Mouse (Mus musculus): Measurements from ENCODE around the gene Adamtsl5. TPM values are rescaled to one million over a fixed set of nuclear protein-coding genes. Genes with fewer than 3 reads are reported as not detected.
"Not testable (repeated sequence)": the region's sequence is repeated elsewhere in the genome, so short reads cannot be mapped to it uniquely, and the experiment has no call there.

Gene Adamtsl5
- polyA plus RNA-seq, 1 experiment from 2014 or later = 1.1 TPM

- Histone ChIP-seq H3K4me2 (replicated peaks) (no peak overlapping the region), H3K9me3 (no peaks in the 10 kb centered on the region), H3K9ac (no peak overlapping the region), H3K36me3 (no peaks in the 10 kb centered on the region), H3K4me3 (no peak overlapping the region), H3K4me1 (peaks cover 24% of the 10 kb centered on the region), H3K27me3 (replicated peaks) (peaks cover 96% of the 10 kb centered on the region), H3K27ac (no peak overlapping the region)
- 67% methylated on average over 8 of the region's 8 CpGs for WGBS
- no peak for ATAC-seq (ENCODE audit: low FRiP score, low read depth)
Measured at GRCm38 (mm10) chr10:80352727-80353126, 4.5 kb upstream of the Adamtsl5 start.

- Histone ChIP-seq H3K36me3 (no peaks in the 10 kb centered on the region), H3K27me3 (replicated peaks) (peaks cover 95% of the 10 kb centered on the region), H3K4me1 (peaks cover 24% of the 10 kb centered on the region), H3K9ac (no peak overlapping the region), H3K9me3 (no peaks in the 10 kb centered on the region), H3K4me2 (replicated peaks) (no peak overlapping the region), H3K27ac (no peak overlapping the region), H3K4me3 (no peak overlapping the region)
- no peak for ATAC-seq (ENCODE audit: low FRiP score, low read depth)
- WGBS = 24% methylated on average over 11 of the region's 11 CpGs
Measured at GRCm38 (mm10) chr10:80351896-80352295, 3.7 kb upstream of the Adamtsl5 start.

GRCm38 (mm10) chr10:80350292-80350691 is 2.1 kb upstream of the Adamtsl5 start:
- no peak overlapping the region for H3K9ac ChIP-seq
- no peaks in the 10 kb centered on the region for H3K36me3 ChIP-seq
- peaks cover 15% of the 10 kb centered on the region for H3K4me1 ChIP-seq
- H3K27me3 ChIP-seq (replicated peaks) = peaks cover 93% of the 10 kb centered on the region
- no peak overlapping the region for H3K4me3 ChIP-seq
- no peak overlapping the region for H3K4me2 ChIP-seq (replicated peaks)
- ATAC-seq (ENCODE audit: low FRiP score, low read depth) = peak; percentile 81
- no peak overlapping the region for H3K27ac ChIP-seq
- WGBS = 3% methylated on average over 7 of the region's 7 CpGs
- H3K9me3 ChIP-seq = no peaks in the 10 kb centered on the region

- H3K4me2 ChIP-seq (replicated peaks) = peak overlapping the region; percentile 43; the same call in 1 of the 2 replicates
- 17% methylated on average over 26 of the region's 26 CpGs for WGBS
- no peaks in the 10 kb centered on the region for H3K9me3 ChIP-seq
- no peak overlapping the region for H3K4me3 ChIP-seq
- no peak overlapping the region for H3K9ac ChIP-seq
- H3K4me1 ChIP-seq = peaks cover 23% of the 10 kb centered on the region
- H3K27me3 ChIP-seq (replicated peaks) = peaks cover 93% of the 10 kb centered on the region
- H3K36me3 ChIP-seq = no peaks in the 10 kb centered on the region
- H3K27ac ChIP-seq = no peak overlapping the region
- ATAC-seq (ENCODE audit: low FRiP score, low read depth) = no peak
Measured at GRCm38 (mm10) chr10:80348981-80349380, 769 bp upstream of the Adamtsl5 start.

- Histone ChIP-seq H3K9ac (no peak overlapping the region), H3K27me3 (replicated peaks) (peaks cover 94% of the 10 kb centered on the region), H3K4me1 (peaks cover 34% of the 10 kb centered on the region), H3K36me3 (no peaks in the 10 kb centered on the region), H3K4me3 (no peak overlapping the region), H3K4me2 (replicated peaks) (peak overlapping the region; percentile 43), H3K27ac (no peak overlapping the region), H3K9me3 (no peaks in the 10 kb centered on the region)
- WGBS = 14% methylated on average over 17 of the region's 17 CpGs
- ATAC-seq (ENCODE audit: low FRiP score, low read depth) = no peak
Measured at GRCm38 (mm10) chr10:80347514-80347967, 671 bp downstream of the Adamtsl5 start.

GRCm38 (mm10) chr10:80345929-80346328 is 2.3 kb downstream of the Adamtsl5 start:
- not testable (repeated sequence) for H3K36me3 ChIP-seq; H3K4me3 ChIP-seq; H3K4me2 ChIP-seq (replicated peaks); H3K9ac ChIP-seq; ATAC-seq (ENCODE audit: low FRiP score, low read depth); H3K27ac ChIP-seq; H3K9me3 ChIP-seq
- peaks cover 96% of the 10 kb centered on the region for H3K27me3 ChIP-seq (replicated peaks)
- H3K4me1 ChIP-seq = peaks cover 45% of the 10 kb centered on the region
- WGBS = 75% methylated on average over 6 of the region's 6 CpGs

GRCm38 (mm10) chr10:80345122-80345521 is 3.1 kb downstream of the Adamtsl5 start:
- WGBS = 3% methylated on average over 16 of the region's 16 CpGs
- H3K9ac ChIP-seq = no peak overlapping the region
- H3K4me1 ChIP-seq = peaks cover 48% of the 10 kb centered on the region
- no peak overlapping the region for H3K4me3 ChIP-seq
- 0 out of 2 replicates have a peak overlapping the region, but pooled peaks have one; percentile 16 for H3K4me2 ChIP-seq (replicated peaks)
- no peak for ATAC-seq (ENCODE audit: low FRiP score, low read depth)
- H3K36me3 ChIP-seq = no peaks in the 10 kb centered on the region
- H3K27ac ChIP-seq = no peak overlapping the region
- H3K27me3 ChIP-seq (replicated peaks) = peaks cover 96% of the 10 kb centered on the region
- no peaks in the 10 kb centered on the region for H3K9me3 ChIP-seq

GRCm38 (mm10) chr10:80344131-80344661 is 4.0 kb downstream of the Adamtsl5 start:
- ATAC-seq (ENCODE audit: low FRiP score, low read depth) = no peak
- Histone ChIP-seq H3K9me3 (no peaks in the 10 kb centered on the region), H3K27ac (no peak overlapping the region), H3K9ac (no peak overlapping the region), H3K36me3 (no peaks in the 10 kb centered on the region), H3K27me3 (replicated peaks) (peaks cover 93% of the 10 kb centered on the region), H3K4me1 (peaks cover 52% of the 10 kb centered on the region), H3K4me2 (replicated peaks) (no peak overlapping the region), H3K4me3 (no peak overlapping the region)
- WGBS = 35% methylated on average over 9 of the region's 9 CpGs

GRCm38 (mm10) chr10:80343425-80343895 is 4.8 kb downstream of the Adamtsl5 start:
- no peaks in the 10 kb centered on the region for H3K9me3 ChIP-seq
- peaks cover 85% of the 10 kb centered on the region for H3K27me3 ChIP-seq (replicated peaks)
- H3K36me3 ChIP-seq = no peaks in the 10 kb centered on the region
- peak overlapping the region; percentile 30; the same call in 1 of the 2 replicates for H3K4me3 ChIP-seq
- H3K4me1 ChIP-seq = peaks cover 44% of the 10 kb centered on the region
- 26% methylated on average over 13 of the region's 13 CpGs for WGBS
- H3K4me2 ChIP-seq (replicated peaks) = peak overlapping the region; percentile 61
- no peak overlapping the region for H3K27ac ChIP-seq
- H3K9ac ChIP-seq = no peak overlapping the region
- peak; percentile 8; the same call in 1 of the 2 replicates for ATAC-seq (ENCODE audit: low FRiP score, low read depth)

GRCm38 (mm10) chr10:80342749-80343424 is 5.3 kb downstream of the Adamtsl5 start:
- Histone ChIP-seq H3K4me2 (replicated peaks) (peak overlapping the region; percentile 61), H3K4me3 (peak overlapping the region; percentile 30), H3K27ac (no peak overlapping the region), H3K9me3 (no peaks in the 10 kb centered on the region), H3K4me1 (peaks cover 39% of the 10 kb centered on the region), H3K36me3 (no peaks in the 10 kb centered on the region), H3K27me3 (replicated peaks) (peaks cover 80% of the 10 kb centered on the region), H3K9ac (no peak overlapping the region)
- WGBS = under 1% methylated on average over 32 of the region's 33 CpGs
- peak; percentile 64 for ATAC-seq (ENCODE audit: low FRiP score, low read depth)

GRCm38 (mm10) chr10:80342305-80342748 is 5.9 kb downstream of the Adamtsl5 start:
- 2% methylated on average over 26 of the region's 26 CpGs for WGBS
- Histone ChIP-seq H3K9ac (no peak overlapping the region), H3K27me3 (replicated peaks) (peaks cover 74% of the 10 kb centered on the region), H3K9me3 (no peaks in the 10 kb centered on the region), H3K36me3 (no peaks in the 10 kb centered on the region), H3K4me3 (peak overlapping the region; percentile 30), H3K4me1 (peaks cover 37% of the 10 kb centered on the region), H3K4me2 (replicated peaks) (peak overlapping the region; percentile 61), H3K27ac (no peak overlapping the region)
- peak; percentile 10; the same call in 1 of the 2 replicates for ATAC-seq (ENCODE audit: low FRiP score, low read depth)

GRCm38 (mm10) chr10:80341491-80342304 is 6.5 kb downstream of the Adamtsl5 start:
- H3K27ac ChIP-seq = no peak overlapping the region
- WGBS = 2% methylated on average over 47 of the region's 47 CpGs
- peak overlapping the region; percentile 61 for H3K4me2 ChIP-seq (replicated peaks)
- no peak for ATAC-seq (ENCODE audit: low FRiP score, low read depth)
- H3K9ac ChIP-seq = no peak overlapping the region
- H3K36me3 ChIP-seq = no peaks in the 10 kb centered on the region
- H3K9me3 ChIP-seq = no peaks in the 10 kb centered on the region
- 0 out of 2 replicates have a peak overlapping the region, but pooled peaks have one; percentile 30 for H3K4me3 ChIP-seq
- peaks cover 37% of the 10 kb centered on the region for H3K4me1 ChIP-seq
- peaks cover 70% of the 10 kb centered on the region for H3K27me3 ChIP-seq (replicated peaks)

Measured in neural tube, embryonic 12.5 days (tissue).